Mouse (Mus musculus) lung, adult 2 months (tissue): ENCODE measurements around the gene Wnt5b. TPM values are rescaled to one million over a fixed set of nuclear protein-coding genes. Genes with fewer than 3 reads are reported as not detected.
"Not testable (repeated sequence)": the region's sequence is repeated elsewhere in the genome, so short reads cannot be mapped to it uniquely, and the experiment has no call there.

Experiments used
- DNase-seq: peaks from one replicate; pipeline ENCODE4 v3.0.0; 2022
- H3K4me1 ChIP-seq: fragments of 200-500 bp; 2 replicates; pipeline ENCODE4 v1.6.1; 2011; ENCODE audit warnings: low read length; ENCODE audit not compliant: control insufficient read depth, insufficient read depth
- H3K4me3 ChIP-seq: fragments of 200-500 bp; replicated peaks from 2 replicates; pipeline ENCODE3; 2011; ENCODE audit warnings: low read depth, mild to moderate bottlenecking, control low read depth, low read length; ENCODE audit errors: extremely low read depth
- CTCF ChIP-seq: fragments of 200-500 bp; IDR thresholded peaks from 2 replicates; pipeline ENCODE4 v1.5.1; 2011; ENCODE audit warnings: mild to moderate bottlenecking, low read length, control low read depth; ENCODE audit not compliant: insufficient read depth
- POLR2A ChIP-seq: fragments of 200-500 bp; IDR thresholded peaks from 2 replicates; pipeline ENCODE4 v1.6.1; 2011; ENCODE audit warnings: low read depth, mild to moderate bottlenecking, control low read depth, low read length, borderline replicate concordance; ENCODE audit errors: extremely low read depth
- WGBS: fragments of 180-500 bp; shearing (Covaris S2); methylation state at CpG from one replicate; pipeline ENCODE4 v1.1.7; 2018; 5-methylcytosine and 5-hydroxymethylcytosine counted together
- polyA plus RNA-seq: library from polyadenylated mRNA; depleted of rRNA; stranded (reverse); fragments of >200 nt; gene quantifications from 2 replicates; pipeline ENCODE4 v1.2.3, GENCODE M21; 2012

Wnt5b gene
- polyA plus RNA-seq, 1 experiment: 3.2 TPM

DNA sequence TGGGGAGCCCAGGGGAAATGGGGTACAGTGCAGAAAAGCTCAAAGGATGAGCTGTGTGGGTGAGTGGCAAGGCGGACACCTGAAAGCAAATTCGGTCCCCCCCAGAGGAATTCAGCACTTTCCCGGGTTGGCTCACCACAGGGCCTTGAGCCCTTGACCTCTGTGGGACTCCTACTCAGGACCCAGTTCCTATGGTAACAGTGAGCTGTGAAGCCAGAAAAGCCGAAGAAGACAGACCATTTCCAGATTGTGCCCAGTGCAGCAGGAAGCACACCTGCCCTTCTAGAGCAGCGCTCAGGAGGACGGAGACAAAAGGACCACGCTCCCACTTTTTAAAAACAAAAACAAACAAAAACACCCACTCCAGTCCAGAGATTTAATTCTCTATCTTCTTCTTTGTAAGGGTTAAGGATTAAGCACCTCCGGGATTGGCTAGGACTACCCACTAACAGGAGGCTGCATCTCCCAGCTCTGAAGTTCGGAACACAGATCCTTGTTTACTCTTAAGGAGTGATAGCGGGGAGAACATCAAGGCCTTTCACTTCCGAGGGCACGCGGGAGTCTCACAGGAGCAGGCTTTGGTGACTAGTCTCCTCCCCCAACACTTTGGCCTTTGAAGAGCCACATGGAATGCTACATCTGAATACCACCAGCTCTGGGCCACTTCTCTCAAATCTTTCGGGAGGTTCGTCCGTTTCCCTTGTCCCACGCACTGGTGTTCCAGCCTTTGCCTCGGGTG is 95.7 kb downstream of the Wnt5b start:
- TF ChIP-seq POLR2A: no peak
- no peak for TF ChIP-seq CTCF
- Histone ChIP-seq H3K4me1 (no peaks in the 10 kb centered on the region), H3K4me3 (peak overlapping the region; percentile 60)
- WGBS: 19% methylated on average over 18 of the region's 18 CpGs
- DNase-seq: no peak

DNA sequence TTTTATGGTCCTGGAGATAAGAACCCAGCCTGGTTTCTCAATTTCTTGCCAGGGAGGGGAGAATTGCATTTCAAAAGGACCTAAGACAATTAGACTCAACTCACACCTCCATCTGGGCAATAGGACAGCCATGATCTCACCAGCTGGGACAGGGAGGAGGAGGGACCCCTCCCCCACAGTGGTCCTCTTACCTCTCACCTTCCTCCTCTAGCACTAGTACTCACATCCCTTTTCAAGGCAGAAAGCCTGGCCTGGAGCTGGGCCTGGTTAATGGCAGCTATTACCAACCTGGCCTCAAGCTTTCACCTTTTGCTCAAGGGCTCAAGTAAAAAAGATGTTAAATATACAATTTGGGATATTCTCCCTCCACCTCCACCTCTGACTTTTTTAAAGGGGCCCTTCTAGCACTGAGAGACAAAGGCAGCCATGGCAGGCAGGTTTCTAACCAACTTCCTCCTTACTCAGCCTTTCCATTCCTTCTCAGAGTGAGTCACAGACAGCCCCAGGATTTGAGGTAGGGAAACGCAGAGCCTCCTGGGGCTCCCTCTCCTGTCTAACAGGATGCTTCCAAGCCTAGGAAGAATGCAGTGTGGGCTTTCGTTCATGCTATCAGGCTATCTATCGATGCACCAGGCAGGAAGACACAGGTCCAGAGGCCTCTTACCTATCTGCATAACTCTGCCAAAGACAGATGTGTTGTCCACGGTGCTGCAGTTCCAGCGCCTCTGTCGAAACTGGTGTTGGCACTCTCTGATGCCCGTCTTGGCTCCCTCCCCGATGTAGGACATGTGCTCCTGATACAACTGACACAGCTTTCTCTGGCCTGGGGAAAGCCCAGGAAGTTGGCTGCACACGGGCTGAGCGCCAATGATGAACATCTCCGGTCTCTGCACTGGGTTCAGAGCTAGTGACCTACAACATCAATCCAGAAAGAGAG is 98.2 kb downstream of the Wnt5b start:
- H3K4me3 ChIP-seq: no peak overlapping the region
- WGBS: 58% methylated on average over 11 of the region's 11 CpGs
- TF ChIP-seq POLR2A (no peak), CTCF (no peak)
- H3K4me1 ChIP-seq: no peaks in the 10 kb centered on the region
- DNase-seq: no peak

DNA sequence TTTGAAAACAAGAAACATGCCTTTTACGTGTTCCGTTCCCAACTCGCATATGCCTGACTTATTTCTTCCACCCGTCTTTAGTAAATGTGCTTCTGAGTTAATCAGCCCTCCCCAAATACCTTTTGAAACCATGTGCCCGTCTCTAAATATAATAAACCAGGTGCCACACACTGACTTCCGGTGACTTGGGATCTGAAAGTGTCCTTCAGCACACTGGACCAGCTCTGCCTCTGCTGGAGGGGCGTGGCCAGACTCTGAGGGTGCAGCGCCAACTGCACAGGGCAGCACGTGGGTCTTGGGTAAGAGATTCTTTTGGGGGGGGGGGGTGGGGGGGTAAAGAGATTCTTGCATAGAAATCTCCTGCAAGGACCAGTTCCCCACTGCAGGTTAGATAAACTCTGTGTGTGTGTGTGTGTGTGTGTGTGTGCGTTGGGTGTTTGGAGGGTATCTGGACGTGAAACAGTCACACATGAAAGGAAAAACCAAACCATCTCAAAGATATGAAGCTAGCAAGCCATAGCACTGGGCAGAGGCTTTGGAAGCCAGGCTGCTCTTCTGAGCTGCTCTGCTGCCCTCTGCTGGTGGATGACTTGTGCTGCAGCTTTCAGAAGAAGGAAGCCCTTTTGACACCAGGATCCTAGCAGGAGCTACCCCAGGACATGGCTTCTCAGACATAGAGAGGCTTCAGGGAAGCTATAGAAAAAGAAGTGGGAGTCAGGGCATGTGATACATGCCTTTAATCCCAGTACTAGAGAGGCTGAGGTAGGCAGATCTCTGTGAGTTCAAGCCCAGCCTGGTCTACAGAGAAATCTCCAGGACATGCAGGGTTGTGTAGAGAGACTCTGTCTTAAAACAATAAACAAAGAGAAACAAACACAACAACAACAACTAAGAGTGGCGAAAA is 100.2 kb downstream of the Wnt5b start:
- peak; percentile 99 for TF ChIP-seq CTCF
- TF ChIP-seq POLR2A: no peak
- no peak overlapping the region for H3K4me3 ChIP-seq
- DNase-seq: peak; percentile 79
- no peaks in the 10 kb centered on the region for H3K4me1 ChIP-seq
- WGBS: 19% methylated on average over 12 of the region's 12 CpGs

DNA sequence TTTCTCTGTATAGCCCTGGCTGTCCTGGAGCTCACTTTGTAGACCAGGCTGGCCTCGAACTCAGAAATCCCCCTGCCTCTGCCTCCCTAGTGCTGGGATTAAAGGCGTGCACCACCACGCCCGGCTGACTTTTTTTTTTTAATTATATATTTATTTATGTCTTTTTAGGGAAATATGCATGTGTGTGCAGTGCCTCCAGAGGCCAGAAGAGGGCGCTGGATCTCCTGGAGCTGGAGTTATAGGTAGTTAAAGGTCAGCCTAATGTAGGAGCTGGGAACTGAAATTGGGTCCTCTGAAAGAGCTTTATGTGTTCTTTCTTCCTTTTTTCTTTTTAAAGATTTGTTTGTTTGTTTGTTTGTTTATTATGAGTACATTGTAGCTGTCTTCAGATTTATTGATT is 101.4 kb downstream of the Wnt5b start:
- not testable (repeated sequence) for DNase-seq, H3K4me3 ChIP-seq, H3K4me1 ChIP-seq
- 79% methylated on average over 5 of the region's 5 CpGs for WGBS
- TF ChIP-seq CTCF: peak; percentile 24; the same call in 1 of the 2 replicates

DNA sequence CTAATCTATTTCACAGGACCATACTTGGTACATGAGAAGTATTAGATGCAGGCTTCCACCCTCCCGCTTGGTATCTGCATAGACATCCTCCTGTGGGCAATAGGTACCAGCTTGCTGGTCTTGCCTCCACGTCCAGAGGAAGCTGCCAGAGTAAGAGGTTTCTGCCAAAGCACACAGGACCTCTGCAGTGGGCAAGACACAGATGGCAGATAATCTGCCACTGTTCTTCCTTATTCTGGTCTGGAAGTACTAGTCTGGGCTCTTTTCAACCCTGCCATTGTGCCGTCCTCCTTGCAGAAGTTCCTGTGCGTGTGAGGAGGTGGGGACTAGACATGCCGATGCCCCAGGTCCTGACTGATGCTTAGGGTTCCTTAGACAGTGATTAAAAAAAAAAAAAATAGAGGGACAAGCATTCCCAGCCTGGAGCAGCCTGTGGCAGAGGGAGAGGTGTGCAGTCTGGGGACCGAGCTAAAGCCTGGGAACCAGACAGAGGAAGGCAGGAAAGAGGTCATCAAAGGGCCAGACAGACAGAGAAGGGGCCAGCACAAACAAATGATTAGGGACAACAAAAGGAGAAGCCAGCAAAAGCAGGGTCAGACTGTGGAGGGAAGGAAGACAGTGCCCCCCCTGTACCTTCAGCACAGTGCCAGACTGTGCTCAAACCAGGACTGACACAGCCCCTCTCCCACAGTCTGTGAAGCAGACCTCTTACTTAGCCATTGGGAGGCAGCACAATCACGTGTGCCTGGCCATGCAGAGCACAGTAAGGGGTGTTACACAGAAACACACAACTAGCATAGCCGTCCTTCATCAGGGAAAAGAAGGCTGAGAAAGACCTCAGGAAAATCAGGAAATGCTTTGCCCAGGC is 106.0 kb downstream of the Wnt5b start:
- TF ChIP-seq CTCF (no peak), POLR2A (no peak)
- DNase-seq: no peak
- Histone ChIP-seq H3K4me1 (no peaks in the 10 kb centered on the region), H3K4me3 (no peak overlapping the region)
- 55% methylated on average over 8 of the region's 8 CpGs for WGBS

DNA sequence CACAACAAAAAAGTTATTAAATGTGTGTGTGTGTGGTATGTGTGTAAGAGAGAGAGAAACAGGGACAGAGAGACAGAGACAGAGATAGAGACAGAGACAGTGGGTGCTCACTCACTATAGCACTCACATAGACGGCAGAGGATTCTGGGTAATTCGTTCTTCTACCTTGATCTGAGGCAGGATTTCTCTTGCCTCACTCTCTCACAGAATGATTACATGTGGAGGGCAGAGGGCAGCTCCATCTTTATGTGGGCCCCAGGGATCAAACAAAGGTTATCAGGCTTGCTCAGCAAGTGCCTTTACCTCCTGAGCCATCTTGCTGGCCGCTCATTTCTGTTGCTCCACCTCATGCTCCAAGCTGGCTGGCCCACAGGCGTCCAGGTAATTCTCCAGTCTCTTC is 109.8 kb downstream of the Wnt5b start:
- no peak for DNase-seq
- WGBS: 76% methylated on average over 4 of the region's 4 CpGs
- TF ChIP-seq CTCF: no peak
- no peak for TF ChIP-seq POLR2A
- no peak overlapping the region for H3K4me3 ChIP-seq
- no peaks in the 10 kb centered on the region; the same call in 1 of the 2 replicates for H3K4me1 ChIP-seq

DNA sequence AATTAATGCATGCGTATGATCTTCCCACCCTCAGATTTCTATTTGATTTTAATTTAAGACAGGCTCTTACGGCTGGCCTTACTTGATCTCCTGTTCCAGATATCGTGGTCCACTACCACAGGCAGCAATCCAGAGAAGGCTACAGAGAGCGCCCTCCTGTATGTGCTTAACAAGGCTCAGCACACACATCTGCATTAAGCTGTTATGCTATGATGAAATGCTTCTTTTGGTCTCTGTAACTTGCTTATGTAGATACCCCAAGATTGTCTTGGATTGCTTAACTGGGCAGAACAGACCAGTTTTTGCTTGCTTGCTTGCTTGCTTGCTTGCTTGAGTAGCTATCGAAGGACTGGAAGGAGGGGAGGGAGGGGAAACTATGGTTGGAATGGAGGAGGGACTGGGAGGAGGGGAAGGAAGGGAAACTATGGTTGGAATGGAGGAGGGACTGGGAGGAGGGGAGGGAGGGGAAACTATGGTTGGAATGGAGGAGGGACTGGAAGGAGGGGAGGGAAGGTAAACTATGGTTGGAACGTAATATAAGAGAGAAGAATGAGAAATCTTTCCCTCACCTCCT is 112.3 kb downstream of the Wnt5b start:
- DNase-seq: no peak
- TF ChIP-seq POLR2A: no peak
- TF ChIP-seq CTCF: no peak
- WGBS: 58% methylated on average over 6 of the region's 6 CpGs
- Histone ChIP-seq H3K4me1 (peaks cover 2% of the 10 kb centered on the region; the same call in 1 of the 2 replicates), H3K4me3 (no peak overlapping the region)

DNA sequence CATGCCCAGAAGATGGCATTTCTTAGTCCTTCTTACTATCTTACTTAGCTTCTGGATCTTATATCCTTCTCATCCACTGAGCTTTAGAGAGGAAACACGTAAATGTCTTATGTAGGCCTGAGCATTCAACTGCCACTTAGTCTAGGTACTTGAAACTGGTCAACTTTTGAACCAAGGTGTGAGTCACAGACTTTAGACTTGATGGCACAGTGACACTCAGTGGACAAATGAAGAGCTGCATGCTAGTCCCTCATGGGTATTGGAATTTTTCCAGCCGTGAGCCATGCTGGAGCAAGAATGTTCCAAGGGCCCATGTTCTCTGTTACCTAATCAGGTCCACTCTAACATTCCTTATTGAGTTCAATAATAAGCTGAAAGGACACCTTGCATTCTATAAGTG is 113.6 kb downstream of the Wnt5b start:
- DNase-seq: peak; percentile 71
- TF ChIP-seq POLR2A (no peak), CTCF (peak; percentile 37; the same call in 1 of the 2 replicates)
- 20% methylated on average over 2 of the region's 2 CpGs for WGBS
- Histone ChIP-seq H3K4me1 (peaks cover 2% of the 10 kb centered on the region; the same call in 1 of the 2 replicates), H3K4me3 (no peak overlapping the region)
